Mouse (Mus musculus) intestine, embryonic 15.5 days (tissue): Measurements from ENCODE around the gene Skida1. TPM values are rescaled to one million over a fixed set of nuclear protein-coding genes. Genes with fewer than 3 reads are reported as not detected.
"Not testable (repeated sequence)": the region's sequence is repeated elsewhere in the genome, so short reads cannot be mapped to it uniquely, and the experiment has no call there.

Experiments
- ATAC-seq: fragments of 200-750 bp; cut with Nextera tagmentation; 2 replicates; pipeline ENCODE4 v1.8.0; 2017; ENCODE audit warnings: moderate TSS enrichment, moderate library complexity
- H3K27ac ChIP-seq: fragments of 300-500 bp; sonication (generic); 2 replicates; pipeline ENCODE4 v1.5.1; 2015; ENCODE audit warnings: mild to moderate bottlenecking, inconsistent platforms
- H3K27me3 ChIP-seq: fragments of 300-500 bp; sonication (generic); replicated peaks from 2 replicates; pipeline ENCODE4 v1.6.1; 2015; ENCODE audit warnings: inconsistent platforms
- H3K36me3 ChIP-seq: fragments of 300-500 bp; sonication (generic); 2 replicates; pipeline ENCODE4 v1.6.1; 2015; ENCODE audit warnings: inconsistent platforms
- H3K4me1 ChIP-seq: fragments of 300-500 bp; sonication (generic); replicated peaks from 2 replicates; pipeline ENCODE4 v1.6.1; 2015; ENCODE audit warnings: inconsistent platforms
- H3K4me2 ChIP-seq: fragments of 300-500 bp; sonication (generic); replicated peaks from 2 replicates; pipeline ENCODE4 v1.6.1; 2015; ENCODE audit warnings: mild to moderate bottlenecking, inconsistent platforms
- H3K4me3 ChIP-seq: fragments of 300-500 bp; sonication (generic); replicated peaks from 2 replicates; pipeline ENCODE4 v1.5.1; 2015; ENCODE audit warnings: inconsistent platforms
- H3K9ac ChIP-seq: fragments of 300-500 bp; sonication (generic); 2 replicates; pipeline ENCODE4 v1.6.1; 2015; ENCODE audit warnings: inconsistent platforms
- H3K9me3 ChIP-seq: fragments of 300-500 bp; sonication (generic); 2 replicates; pipeline ENCODE4 v1.6.1; 2016; ENCODE audit warnings: inconsistent platforms
- WGBS: fragments of 180-500 bp; shearing (Covaris S2); methylation state at CpG from one replicate; pipeline ENCODE4 v1.1.7; 2015; 5-methylcytosine and 5-hydroxymethylcytosine counted together
- polyA plus RNA-seq: library from polyadenylated mRNA; unstranded; fragments of >200 nt; fragmentation: Nextera tagmentation; extraction: Ambion mirVana; gene quantifications from 2 replicates; pipeline ENCODE4 v1.2.1, GENCODE M21; 2015

Gene Skida1
- polyA plus RNA-seq, result 3.2 and 3.6 TPM in 2 replicates

- Histone ChIP-seq H3K4me3 (peak within 1 kb of the TSS; percentile 88), H3K4me1 (peaks cover 10% of the 10 kb centered on the region; the same call in 1 of the 2 replicates), H3K9ac (peak within 1 kb of the TSS; percentile 97), H3K27me3 (no peaks in the 10 kb centered on the region), H3K9me3 (no peaks in the 10 kb centered on the region), H3K4me2 (peak within 1 kb of the TSS; percentile 86), H3K36me3 (no peaks in the 10 kb centered on the region), H3K27ac (peak within 1 kb of the TSS; percentile 96)
- peak; percentile 31 for ATAC-seq
- WGBS, result 1% methylated on average over 17 of the region's 17 CpGs
Measured at GRCm38 (mm10) chr2:18048453-18049075, at the start of gene Skida1. Gene Skida1, minus strand, starts transcription at chr2:18049051.

DNA sequence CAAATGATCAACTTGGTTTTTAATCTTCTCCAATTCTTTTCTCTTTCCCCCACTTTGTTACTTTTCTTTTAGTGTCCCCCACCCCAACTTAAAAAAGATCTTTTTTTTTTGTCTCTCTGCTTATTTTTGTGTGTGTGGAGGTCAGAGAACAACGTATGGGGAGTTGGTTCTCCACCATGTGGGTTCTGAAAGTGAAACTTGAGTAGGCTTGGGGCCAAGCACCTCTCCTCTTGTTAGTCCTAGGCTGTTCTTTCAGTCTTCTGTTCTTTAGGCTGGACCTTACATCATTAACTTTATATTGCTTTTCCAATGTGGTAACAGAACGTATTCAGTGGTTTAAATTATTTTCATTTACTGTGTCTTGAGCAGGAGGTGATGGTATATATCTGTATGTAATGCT, 47.0 kb upstream of the Skida1 start:
- no peak overlapping the region for H3K9ac ChIP-seq
- ATAC-seq, result no peak
- no peaks in the 10 kb centered on the region for H3K27me3 ChIP-seq
- H3K4me3 ChIP-seq, result no peak overlapping the region
- H3K4me1 ChIP-seq, result no peaks in the 10 kb centered on the region
- peaks cover 18% of the 10 kb centered on the region for H3K36me3 ChIP-seq
- H3K4me2 ChIP-seq, result no peak overlapping the region
- 62% methylated on average over 2 of the region's 2 CpGs for WGBS
- H3K9me3 ChIP-seq, result no peaks in the 10 kb centered on the region
- no peak overlapping the region for H3K27ac ChIP-seq

DNA sequence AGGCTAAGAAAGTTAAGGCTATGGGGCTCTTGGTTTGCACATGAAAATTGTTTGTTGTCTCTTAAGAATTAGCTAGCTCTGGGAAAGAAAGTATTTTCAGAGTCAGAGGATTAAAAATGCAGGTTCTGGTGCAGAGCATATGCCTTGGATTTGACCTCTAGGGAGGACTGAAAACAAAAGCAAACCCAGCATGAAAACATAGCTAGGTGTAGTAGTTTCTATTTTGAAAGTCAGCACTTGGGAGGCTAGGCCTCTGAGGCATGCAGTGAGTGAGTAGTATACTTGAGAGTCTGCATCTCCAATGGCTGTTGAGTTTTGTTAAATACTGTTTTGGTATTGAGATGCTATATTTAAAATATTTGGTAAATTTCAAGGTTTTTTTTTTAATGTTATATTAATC, 45.5 kb upstream of the Skida1 start:
- H3K36me3 ChIP-seq, result peaks cover 12% of the 10 kb centered on the region
- H3K4me3 ChIP-seq, result no peak overlapping the region
- H3K9ac ChIP-seq, result no peak overlapping the region
- no peaks in the 10 kb centered on the region for H3K27me3 ChIP-seq
- H3K27ac ChIP-seq, result no peak overlapping the region
- H3K4me2 ChIP-seq, result no peak overlapping the region
- no peaks in the 10 kb centered on the region for H3K9me3 ChIP-seq
- H3K4me1 ChIP-seq, result no peaks in the 10 kb centered on the region
- no peak for ATAC-seq

DNA sequence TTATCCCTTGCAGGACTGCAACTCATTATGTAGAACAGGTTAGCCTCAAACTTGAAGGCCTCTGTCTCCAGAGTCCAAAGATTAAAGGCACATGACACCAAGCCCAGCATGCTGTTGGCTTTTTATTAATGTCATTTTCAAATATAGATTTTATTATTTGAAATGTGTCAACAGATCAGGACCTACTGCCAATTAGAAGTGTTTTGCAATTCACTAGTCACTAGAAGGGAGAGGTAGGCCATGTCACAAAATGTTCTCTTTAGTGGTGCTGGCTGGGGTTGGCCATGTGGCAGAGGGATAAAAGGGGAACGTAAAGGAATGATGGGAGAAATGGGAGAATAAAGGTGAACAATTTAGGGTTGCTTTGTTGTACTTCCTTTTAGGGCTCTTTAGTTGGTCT, 45.0 kb upstream of the Skida1 start:
- H3K9ac ChIP-seq, result no peak overlapping the region
- H3K27ac ChIP-seq, result no peak overlapping the region
- no peak for ATAC-seq
- H3K4me2 ChIP-seq, result no peak overlapping the region
- H3K4me1 ChIP-seq, result no peaks in the 10 kb centered on the region
- WGBS, result 96% methylated on average over 1 of the region's 1 CpGs
- no peaks in the 10 kb centered on the region for H3K27me3 ChIP-seq
- peaks cover 12% of the 10 kb centered on the region for H3K36me3 ChIP-seq
- no peaks in the 10 kb centered on the region for H3K9me3 ChIP-seq
- H3K4me3 ChIP-seq, result no peak overlapping the region

GRCm38 (mm10) chr2:18087695-18088094, 38.8 kb upstream of the Skida1 start:
- 92% methylated on average over 3 of the region's 3 CpGs for WGBS
- H3K27me3 ChIP-seq, H3K27ac ChIP-seq, H3K4me2 ChIP-seq, H3K4me3 ChIP-seq, H3K9me3 ChIP-seq, H3K4me1 ChIP-seq, ATAC-seq, H3K9ac ChIP-seq: not testable (repeated sequence)
- H3K36me3 ChIP-seq, result peaks cover 30% of the 10 kb centered on the region

DNA sequence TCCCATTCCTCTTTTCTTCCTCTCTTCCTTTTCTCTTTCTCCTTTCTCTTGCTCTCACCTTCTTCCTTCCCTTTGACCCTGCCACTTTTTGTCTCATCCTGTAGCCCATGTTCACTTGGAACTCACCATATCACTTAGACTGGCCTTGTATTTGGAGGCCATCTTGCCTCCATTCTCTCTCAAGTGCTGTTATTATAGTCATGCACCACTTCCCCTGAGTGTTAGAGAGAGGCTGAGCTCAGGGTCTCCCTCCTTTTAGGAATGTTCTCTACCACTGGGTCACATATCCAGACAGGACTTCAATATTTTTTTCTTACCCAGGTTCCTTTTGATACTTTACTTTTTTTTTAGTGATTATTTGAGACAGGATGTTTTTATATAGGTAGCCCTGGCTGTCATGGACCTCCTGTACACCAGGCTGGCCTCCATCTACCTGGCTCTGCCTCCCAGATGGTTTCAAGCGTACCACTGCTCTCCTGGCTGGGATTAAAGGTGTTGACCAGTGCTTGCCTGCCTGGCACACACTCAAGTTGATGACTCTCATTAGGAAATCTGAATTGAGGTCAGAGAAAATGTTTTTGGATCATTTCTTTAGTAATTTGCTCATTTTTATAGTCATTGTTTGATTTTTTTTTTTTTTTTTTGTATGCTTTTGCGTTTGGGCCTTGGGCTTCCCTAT, 31.5 kb upstream of the Skida1 start:
- Histone ChIP-seq H3K27ac (no peak overlapping the region), H3K4me2 (no peak overlapping the region), H3K9me3 (no peaks in the 10 kb centered on the region), H3K9ac (no peak overlapping the region), H3K36me3 (peaks cover 17% of the 10 kb centered on the region), H3K27me3 (no peaks in the 10 kb centered on the region), H3K4me1 (no peaks in the 10 kb centered on the region), H3K4me3 (no peak overlapping the region)
- ATAC-seq, result no peak
- WGBS, result 85% methylated on average over 2 of the region's 2 CpGs

DNA sequence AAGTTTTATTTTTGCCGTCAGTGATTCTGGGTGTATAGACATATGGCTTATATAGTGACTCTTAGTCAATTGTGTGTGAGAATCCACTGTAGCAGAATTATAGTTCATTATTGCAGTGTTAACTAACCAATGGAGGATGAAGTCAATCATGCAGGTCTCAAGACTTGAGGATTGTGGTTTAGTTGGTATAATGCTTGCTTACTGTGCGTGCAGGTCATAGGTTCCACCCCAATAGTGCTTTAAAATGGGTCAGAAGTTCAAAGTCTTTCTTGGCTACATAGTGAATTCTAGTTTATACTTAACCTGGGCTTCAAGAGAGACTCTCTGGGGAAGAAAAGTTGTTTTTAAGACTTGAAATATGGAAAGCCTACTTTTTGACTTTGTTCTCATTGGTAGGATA, 23.1 kb upstream of the Skida1 start:
- H3K4me1 ChIP-seq, result no peaks in the 10 kb centered on the region
- no peak overlapping the region for H3K9ac ChIP-seq
- H3K27ac ChIP-seq, result no peak overlapping the region
- H3K9me3 ChIP-seq, result no peaks in the 10 kb centered on the region
- H3K4me2 ChIP-seq, result no peak overlapping the region
- 79% methylated on average over 2 of the region's 2 CpGs for WGBS
- H3K36me3 ChIP-seq, result peaks cover 11% of the 10 kb centered on the region
- no peak for ATAC-seq
- H3K27me3 ChIP-seq, result no peaks in the 10 kb centered on the region
- no peak overlapping the region for H3K4me3 ChIP-seq

DNA sequence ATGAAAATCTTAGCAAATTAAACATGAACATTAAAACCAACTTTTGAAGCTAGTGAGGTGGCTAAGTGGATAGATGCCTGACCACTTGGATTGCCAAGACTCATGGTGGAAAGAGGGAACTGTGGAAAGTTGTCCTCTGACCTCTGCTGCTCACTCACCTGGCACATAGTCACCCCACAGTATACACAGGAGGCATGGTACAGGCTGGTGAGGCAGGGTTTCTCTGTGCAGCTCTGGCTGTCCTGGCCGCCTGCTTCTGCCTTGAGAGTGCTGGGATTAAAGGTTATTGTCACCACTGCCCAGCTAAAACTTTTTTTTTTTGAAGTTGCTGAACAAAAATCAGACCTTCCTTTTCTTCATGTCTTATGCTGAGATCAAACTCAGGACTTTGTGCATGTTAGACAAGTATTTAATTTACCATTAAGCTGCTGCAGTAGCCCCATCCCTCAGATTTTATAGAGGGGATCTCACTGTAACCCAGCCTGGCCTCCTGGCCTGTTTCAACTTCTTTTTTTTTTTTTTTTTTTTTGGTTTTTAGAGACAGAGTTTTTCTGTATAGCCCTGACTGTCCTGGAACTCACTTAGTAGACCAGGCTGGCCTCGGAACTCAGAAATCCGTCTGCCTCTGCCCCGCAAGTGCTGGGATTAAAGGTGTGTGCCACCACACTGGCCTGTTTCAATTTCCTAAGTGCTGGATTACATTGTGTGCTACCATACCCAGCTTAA, 19.4 kb upstream of the Skida1 start:
- Histone ChIP-seq H3K9ac (no peak overlapping the region), H3K4me1 (peaks cover 6% of the 10 kb centered on the region), H3K4me3 (no peak overlapping the region), H3K36me3 (peaks cover 6% of the 10 kb centered on the region; the same call in 1 of the 2 replicates), H3K4me2 (no peak overlapping the region), H3K27me3 (no peaks in the 10 kb centered on the region), H3K27ac (no peak overlapping the region), H3K9me3 (no peaks in the 10 kb centered on the region)
- WGBS, result 94% methylated on average over 4 of the region's 4 CpGs
- no peak for ATAC-seq

- H3K9ac ChIP-seq, result no peak overlapping the region
- no peak overlapping the region for H3K27ac ChIP-seq
- H3K4me3 ChIP-seq, result no peak overlapping the region
- peaks cover 6% of the 10 kb centered on the region for H3K4me1 ChIP-seq
- 0 out of 2 replicates have a peak, but pooled peaks cover 2% of the 10 kb centered on the region for H3K36me3 ChIP-seq
- peak overlapping the region; percentile 70; the same call in 1 of the 2 replicates for H3K4me2 ChIP-seq
- H3K27me3 ChIP-seq, result no peaks in the 10 kb centered on the region
- ATAC-seq, result no peak
- no peaks in the 10 kb centered on the region for H3K9me3 ChIP-seq
Measured at GRCm38 (mm10) chr2:18066436-18066835, 17.6 kb upstream of the Skida1 start.

GRCm38 (mm10) chr2:18065708-18066030, 16.8 kb upstream of the Skida1 start:
- no peak for ATAC-seq
- H3K9me3 ChIP-seq, result no peaks in the 10 kb centered on the region
- 6% methylated on average over 6 of the region's 6 CpGs for WGBS

DNA sequence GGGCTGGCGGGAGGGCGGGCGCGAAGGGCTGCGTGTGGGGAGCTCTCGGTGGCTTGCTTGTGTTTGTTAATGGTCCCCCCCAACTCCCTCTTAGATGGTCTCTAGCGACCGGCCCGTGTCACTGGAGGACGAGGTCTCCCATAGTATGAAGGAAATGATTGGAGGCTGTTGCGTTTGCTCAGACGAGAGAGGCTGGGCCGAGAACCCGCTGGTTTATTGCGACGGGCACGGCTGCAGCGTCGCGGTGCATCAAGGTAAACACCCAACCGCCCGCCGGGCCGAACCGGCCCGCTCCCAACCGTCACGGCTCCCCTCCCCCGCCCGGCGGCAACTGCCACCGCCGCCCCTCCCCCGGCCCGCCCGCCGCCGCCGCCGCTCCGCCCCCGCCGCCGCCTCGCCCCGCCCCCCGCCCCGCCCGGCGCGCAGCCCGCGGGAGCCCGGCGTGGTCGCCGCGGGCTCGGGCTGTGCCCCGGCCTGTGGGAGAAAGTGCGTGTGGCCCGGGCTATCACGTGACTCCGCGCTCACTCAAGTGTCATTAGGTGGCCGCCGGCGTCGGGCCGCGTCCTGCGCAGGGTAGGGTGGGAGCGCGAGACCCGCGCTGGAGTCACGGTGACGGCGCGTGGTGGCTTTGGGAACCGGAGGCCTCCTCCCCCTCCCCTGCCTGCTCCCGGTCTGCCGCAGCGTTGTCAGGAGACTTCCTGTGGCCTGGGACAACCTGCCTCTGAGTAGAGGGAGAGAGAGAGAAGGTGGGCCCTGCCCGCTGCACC, 16.3 kb upstream of the Skida1 start:
- peak overlapping the region; percentile 70 for H3K4me2 ChIP-seq
- H3K27ac ChIP-seq, result peak overlapping the region; percentile 99
- WGBS, result under 1% methylated on average over 63 of the region's 85 CpGs
- no peaks in the 10 kb centered on the region for H3K9me3 ChIP-seq
- H3K4me1 ChIP-seq, result peaks cover 6% of the 10 kb centered on the region
- no peaks in the 10 kb centered on the region for H3K36me3 ChIP-seq
- no peaks in the 10 kb centered on the region for H3K27me3 ChIP-seq
- H3K4me3 ChIP-seq, result peak overlapping the region; percentile 91
- peak; percentile 73 for ATAC-seq
- peak overlapping the region; percentile 95 for H3K9ac ChIP-seq

More at GRCm38 (mm10) chr2:18065708-18066030, 16.8 kb upstream of the Skida1 start:
- Histone ChIP-seq H3K9ac (peak overlapping the region; percentile 64), H3K4me1 (peaks cover 6% of the 10 kb centered on the region), H3K4me2 (peak overlapping the region; percentile 70), H3K4me3 (peak overlapping the region; percentile 91), H3K36me3 (no peaks in the 10 kb centered on the region), H3K27ac (peak overlapping the region; percentile 75), H3K27me3 (no peaks in the 10 kb centered on the region)

DNA sequence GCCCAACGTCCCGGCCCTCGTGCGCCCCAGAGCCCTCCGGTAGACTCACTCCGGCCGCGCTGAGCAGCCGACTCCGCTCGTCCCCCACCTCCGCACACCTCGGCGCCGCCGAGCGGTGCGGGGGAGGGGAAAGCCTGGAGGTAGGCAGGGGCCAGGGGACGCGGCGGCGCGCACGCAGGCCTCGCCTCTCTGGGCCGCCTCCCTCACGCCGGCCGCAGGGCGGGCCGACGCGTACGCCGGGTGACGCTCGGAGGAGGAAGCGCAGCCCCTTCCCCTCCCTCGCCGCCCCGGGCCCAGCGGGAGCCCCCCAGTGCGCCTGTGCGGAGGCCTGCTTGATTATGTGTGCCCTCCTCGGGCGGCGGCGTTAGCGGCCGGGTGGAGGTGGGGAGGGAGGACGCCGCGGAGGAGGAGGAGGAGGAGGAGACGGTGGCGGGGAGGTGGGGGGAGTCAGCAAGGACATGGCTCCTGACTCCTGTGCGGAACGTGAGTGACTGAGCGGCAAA, 15.6 kb upstream of the Skida1 start:
- Histone ChIP-seq H3K9ac (peak overlapping the region; percentile 95), H3K4me1 (peaks cover 6% of the 10 kb centered on the region), H3K27me3 (no peaks in the 10 kb centered on the region), H3K36me3 (no peaks in the 10 kb centered on the region), H3K27ac (peak overlapping the region; percentile 99), H3K9me3 (no peaks in the 10 kb centered on the region), H3K4me2 (peak overlapping the region; percentile 70), H3K4me3 (peak overlapping the region; percentile 91)
- ATAC-seq, result peak; percentile 96
- under 1% methylated on average over 48 of the region's 58 CpGs for WGBS
